Mouse (Mus musculus) ES-E14 (cell line): ENCODE results near the gene Fam149a.

Experiments used
- CHD2 ChIP-seq: IDR thresholded peaks from 2 replicates; pipeline ENCODE4 v1.6.1; 2014; ENCODE audit warnings: mild to moderate bottlenecking, low read depth, low read length, inconsistent platforms
- HCFC1 ChIP-seq: IDR thresholded peaks from 2 replicates; pipeline ENCODE4 v1.6.1; 2012; ENCODE audit warnings: low read length, inconsistent platforms, borderline replicate concordance; ENCODE audit not compliant: insufficient read depth
- MAFK ChIP-seq: IDR thresholded peaks from 2 replicates; pipeline ENCODE4 v1.6.1; 2014; ENCODE audit warnings: mild to moderate bottlenecking, low read depth, low read length, inconsistent platforms; ENCODE audit not compliant: insufficient read depth
- ZNF384 ChIP-seq: IDR thresholded peaks from 2 replicates; pipeline ENCODE4 v1.6.1; 2012; ENCODE audit warnings: low read depth, low read length, inconsistent platforms

DNA sequence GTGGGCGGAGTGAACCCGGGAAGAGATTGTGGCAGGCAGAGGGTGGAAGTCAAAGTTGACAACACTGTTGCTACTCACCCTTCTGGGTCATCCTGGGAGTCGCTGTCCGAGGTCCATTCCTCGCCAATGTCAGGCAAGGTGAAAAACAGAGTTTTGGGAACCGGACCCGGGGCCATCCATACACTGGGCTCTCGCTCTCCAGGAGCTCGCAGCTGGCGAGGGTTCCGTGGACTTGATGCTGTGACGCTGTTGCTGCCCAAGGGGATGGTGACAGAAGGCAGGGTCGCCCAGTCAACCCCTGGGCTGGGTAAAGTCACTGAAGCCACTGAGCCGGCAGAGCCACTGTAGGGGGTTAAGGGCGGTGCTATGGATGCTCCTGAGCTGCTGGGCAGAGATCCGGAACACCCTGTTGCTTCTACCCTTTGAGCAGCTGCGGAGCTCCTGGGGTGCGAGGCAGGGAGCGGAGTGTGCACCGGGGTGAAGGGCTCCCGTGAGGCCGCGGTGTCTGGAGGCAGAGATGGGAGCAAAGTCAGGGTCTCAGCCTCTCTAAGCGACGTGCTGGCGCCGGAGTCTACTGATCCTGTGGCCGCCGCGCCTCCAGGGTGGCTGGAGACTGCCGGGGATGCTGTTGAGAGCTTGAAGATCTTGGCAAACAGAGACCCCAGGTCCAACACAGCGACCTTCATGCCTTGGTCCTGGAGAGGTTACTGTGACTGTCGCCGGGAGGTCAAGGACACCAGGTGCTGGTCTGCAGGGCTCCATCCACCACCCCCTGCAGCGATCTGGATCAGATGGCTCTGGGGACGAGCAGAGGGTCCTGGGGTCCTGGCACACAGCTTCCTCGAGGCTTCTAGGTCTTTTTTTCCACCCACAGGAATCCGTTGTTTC, 772 bp downstream of the Fam149a start:
- TF ChIP-seq MAFK (no peak), HCFC1 (no peak), CHD2 (no peak), ZNF384 (no peak)
